Mouse (Mus musculus): ENCODE results near the gene Vipas39. TPM values are rescaled to one million over a fixed set of nuclear protein-coding genes. Genes with fewer than 3 reads are reported as not detected.

The Vipas39 gene
- total and polyA plus RNA-seq, 3 experiments = 30.2 to 44.4 (median 32.1) TPM

GRCm38 (mm10) chr12:87282743-87283142 is 16.7 kb upstream of the Vipas39 start:
- dilution Hi-C loops (cut with MboI; ENCODE audit: extremely low pct_ligation_motif_present, extremely low pct_unique_long_range_greater_than_20kb, low sequenced_read_pairs) = no loop called here
- no peak for TF ChIP-seq ELF1 (IDR thresholded peaks at IDR 0.05; ENCODE audit: low read depth, low read length)
- no peak for TF ChIP-seq CTCF (conservative IDR thresholded peaks at IDR 0.05 in 1 of 2, IDR thresholded peaks at IDR 0.05 in 1 of 2; ENCODE audit: low read depth in 2 of 2, low read length in 2 of 2)
- TF ChIP-seq HCFC1 (IDR thresholded peaks at IDR 0.05; ENCODE audit: low read depth, low read length) = no peak
- TF ChIP-seq SMC3 (IDR thresholded peaks at IDR 0.05; ENCODE audit: low read depth, low read length) = no peak
- no peak for TF ChIP-seq PAX5 (IDR thresholded peaks at IDR 0.05; ENCODE audit: low read length)
- no peak for TF ChIP-seq POLR2A (IDR thresholded peaks at IDR 0.05; ENCODE audit: low read depth, low read length)
- no peak for TF ChIP-seq CHD1 (IDR thresholded peaks at IDR 0.05; ENCODE audit: low read depth, low read length)
- no peak for TF ChIP-seq NELFE (IDR thresholded peaks at IDR 0.05; ENCODE audit: low read depth, low read length)
- Histone ChIP-seq H3K27me3 (replicated peaks) (no peaks in the 10 kb centered on the region), H3K27ac (ENCODE audit: insufficient read depth, low read depth) (no peak overlapping the region), H3K9me3 (replicated peaks; ENCODE audit: low read length) (no peaks in the 10 kb centered on the region), H3K36me3 (replicated peaks in 1 of 2; ENCODE audit: control insufficient read depth in 1 of 2, insufficient read depth in 1 of 2, low read length in 1 of 2) (peaks cover 0 to 17% of the 10 kb centered on the region in 2 experiments), H3K9ac (ENCODE audit: insufficient read depth, low read depth) (no peak overlapping the region), H3K4me3 (replicated peaks in 1 of 3; ENCODE audit: low read depth in 2 of 3, low read length in 2 of 3, poor library complexity in 1 of 3) (no peak overlapping the region), H3K4me2 (ENCODE audit: insufficient read depth, low read depth, poor library complexity, severe bottlenecking) (no peak overlapping the region), H3K79me2 (replicated peaks; ENCODE audit: control insufficient read depth, extremely low read depth, insufficient read depth, poor library complexity, severe bottlenecking) (no peaks in the 10 kb centered on the region), H3K4me1 (ENCODE audit: control insufficient read depth in 1 of 2, insufficient read depth in 2 of 2) (peaks cover 6 to 10% of the 10 kb centered on the region in 2 experiments)
- in situ Hi-C loops (cut with MboI; ENCODE audit: low pct_ligation_motif_present, low pct_unique_long_range_greater_than_20kb, low sequenced_read_pairs) = no loop called here
- DNase-seq (ENCODE audit: extremely low read depth) = no peak

- Histone ChIP-seq H3K27me3 (replicated peaks) (no peaks in the 10 kb centered on the region), H3K4me3 (replicated peaks in 1 of 3; ENCODE audit: low read depth in 2 of 3, low read length in 2 of 3, poor library complexity in 1 of 3) (no peak overlapping the region), H3K79me2 (replicated peaks; ENCODE audit: control insufficient read depth, extremely low read depth, insufficient read depth, poor library complexity, severe bottlenecking) (no peaks in the 10 kb centered on the region), H3K4me1 (ENCODE audit: control insufficient read depth in 1 of 2, insufficient read depth in 2 of 2) (peaks cover 6 to 10% of the 10 kb centered on the region in 2 experiments), H3K4me2 (ENCODE audit: insufficient read depth, low read depth, poor library complexity, severe bottlenecking) (no peak overlapping the region), H3K36me3 (replicated peaks in 1 of 2; ENCODE audit: control insufficient read depth in 1 of 2, insufficient read depth in 1 of 2, low read length in 1 of 2) (peaks cover under 1 to 25% of the 10 kb centered on the region in 2 experiments), H3K27ac (ENCODE audit: insufficient read depth, low read depth) (no peak overlapping the region), H3K9ac (ENCODE audit: insufficient read depth, low read depth) (no peak overlapping the region), H3K9me3 (replicated peaks; ENCODE audit: low read length) (no peaks in the 10 kb centered on the region)
- no peak for DNase-seq (ENCODE audit: extremely low read depth)
- in situ Hi-C loops (cut with MboI; ENCODE audit: low pct_ligation_motif_present, low pct_unique_long_range_greater_than_20kb, low sequenced_read_pairs) = no loop called here
- no peak for TF ChIP-seq BHLHE40 (IDR thresholded peaks at IDR 0.05; ENCODE audit: low read depth, low read length)
- TF ChIP-seq ZNF384 (IDR thresholded peaks at IDR 0.05; ENCODE audit: low read depth, low read length) = no peak
- TF ChIP-seq TCF12 (IDR thresholded peaks at IDR 0.05; ENCODE audit: low read depth, low read length) = no peak
- TF ChIP-seq MAZ (IDR thresholded peaks at IDR 0.05; ENCODE audit: low read depth, low read length) = no peak
- TF ChIP-seq E2F4 (IDR thresholded peaks at IDR 0.05; ENCODE audit: insufficient replicate concordance, low read depth, low read length) = no peak
- dilution Hi-C loops (cut with MboI; ENCODE audit: extremely low pct_ligation_motif_present, extremely low pct_unique_long_range_greater_than_20kb, low sequenced_read_pairs) = no loop called here
Measured at GRCm38 (mm10) chr12:87281766-87282165, 15.7 kb upstream of the Vipas39 start.

DNA sequence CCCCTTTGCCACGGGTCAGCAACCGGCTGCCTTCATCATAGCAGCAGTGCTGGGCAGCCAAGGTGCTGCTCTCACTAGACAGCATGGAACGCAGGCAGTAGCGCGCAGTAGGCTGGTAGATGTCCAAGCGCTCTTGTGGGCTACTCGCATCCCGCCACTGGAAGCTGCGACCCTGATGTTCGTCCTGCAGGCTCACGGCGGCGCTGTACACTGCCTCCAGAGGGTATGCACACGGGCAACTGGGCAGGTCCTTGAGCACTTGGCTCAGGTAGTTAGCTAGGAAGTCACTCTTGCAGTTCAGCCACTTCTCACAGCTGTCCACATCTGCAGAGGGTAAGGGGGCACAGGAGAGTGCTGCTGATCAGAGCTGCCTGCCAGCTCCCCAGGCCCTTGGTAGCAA is 13.8 kb upstream of the Vipas39 start:
- in situ Hi-C loops (cut with MboI; ENCODE audit: low pct_ligation_motif_present, low pct_unique_long_range_greater_than_20kb, low sequenced_read_pairs) = loop anchor here (10.0 kb wide), 1 partner anchor 45 kb away; no protein-coding TSS in a partner anchor
- dilution Hi-C loops (cut with MboI; ENCODE audit: extremely low pct_ligation_motif_present, extremely low pct_unique_long_range_greater_than_20kb, low sequenced_read_pairs) = no loop called here
- no peak overlapping the region for H3K4me2 ChIP-seq (ENCODE audit: insufficient read depth, low read depth, poor library complexity, severe bottlenecking)
- TF ChIP-seq HCFC1 (IDR thresholded peaks at IDR 0.05; ENCODE audit: low read depth, low read length) (no peak), ZKSCAN1 (IDR thresholded peaks at IDR 0.05; ENCODE audit: borderline replicate concordance, low read depth, low read length) (peak; percentile 28; the same call in 1 of the 2 replicates), USF1 (IDR thresholded peaks at IDR 0.05; ENCODE audit: low read depth, low read length) (no peak), EP300 (IDR thresholded peaks at IDR 0.05; ENCODE audit: low read length) (no peak)
- no peak overlapping the region for H3K4me3 ChIP-seq (replicated peaks in 1 of 3; ENCODE audit: low read depth in 2 of 3, low read length in 2 of 3, poor library complexity in 1 of 3)
- peaks cover 18 to 44% of the 10 kb centered on the region in 2 experiments for H3K36me3 ChIP-seq (replicated peaks in 1 of 2; ENCODE audit: control insufficient read depth in 1 of 2, insufficient read depth in 1 of 2, low read length in 1 of 2)
- no peaks in the 10 kb centered on the region for H3K9me3 ChIP-seq (replicated peaks; ENCODE audit: low read length)
- H3K9ac ChIP-seq (ENCODE audit: insufficient read depth, low read depth) = no peak overlapping the region
- no peak overlapping the region for H3K27ac ChIP-seq (ENCODE audit: insufficient read depth, low read depth)
- DNase-seq (ENCODE audit: extremely low read depth) = no peak
- H3K4me1 ChIP-seq (ENCODE audit: control insufficient read depth in 1 of 2, insufficient read depth in 2 of 2) = peaks cover 4 to 29% of the 10 kb centered on the region in 2 experiments
- H3K27me3 ChIP-seq (replicated peaks) = no peaks in the 10 kb centered on the region
- no peaks in the 10 kb centered on the region for H3K79me2 ChIP-seq (replicated peaks; ENCODE audit: control insufficient read depth, extremely low read depth, insufficient read depth, poor library complexity, severe bottlenecking)
